Mouse (Mus musculus) layer of hippocampus, postnatal 14 days (tissue): ENCODE measurements at regions not wholly inside any gene's neighbourhood (a gene's known extent, or its start where the extent isn't known, plus 50 kb on each side); places are given as distances from the start of the nearest gene placed in this dataset.

Source experiments
- DNase-seq, 2 experiments: peaks; one replicate each; pipeline ENCODE4 v3.0.0; 2021 to 2022; ENCODE audit warnings: low spot score in 2 of 2, mixed read lengths in 1 of 2

GRCm38 (mm10) chr16:95820013-95820412 is 118.1 kb downstream of the Ets2 start:
- no peak for DNase-seq

GRCm38 (mm10) chr16:95815966-95816365 is 114.1 kb downstream of the Ets2 start:
- DNase-seq, result no peak

GRCm38 (mm10) chr16:95815206-95815731 is 113.4 kb downstream of the Ets2 start:
- no peak for DNase-seq

GRCm38 (mm10) chr16:95814513-95815118 is 112.7 kb downstream of the Ets2 start:
- DNase-seq, result peak; percentile 28 to 44

GRCm38 (mm10) chr16:95811092-95811491 is 109.2 kb downstream of the Ets2 start:
- no peak for DNase-seq

GRCm38 (mm10) chr16:95809127-95809876 is 107.4 kb downstream of the Ets2 start:
- no peak for DNase-seq

- DNase-seq, result no peak
These were observed 104.6 kb downstream of the Ets2 start for GRCm38 (mm10) chr16:95806510-95806909.

- DNase-seq, result no peak
These were observed 102.3 kb downstream of the Ets2 start for GRCm38 (mm10) chr16:95804199-95804598.

GRCm38 (mm10) chr16:95802641-95803040 is 100.8 kb downstream of the Ets2 start:
- DNase-seq, result no peak

- DNase-seq, result no peak
These were observed 100.3 kb downstream of the Ets2 start for GRCm38 (mm10) chr16:95802207-95802606.

- no peak for DNase-seq
These were observed 99.1 kb downstream of the Ets2 start for GRCm38 (mm10) chr16:95800911-95801442.

GRCm38 (mm10) chr16:95798582-95798981 is 96.7 kb downstream of the Ets2 start:
- no peak for DNase-seq

GRCm38 (mm10) chr16:95798099-95798498 is 96.2 kb downstream of the Ets2 start:
- no peak for DNase-seq

GRCm38 (mm10) chr16:95797141-95797540 is 95.3 kb downstream of the Ets2 start:
- no peak for DNase-seq

GRCm38 (mm10) chr16:95794876-95795275 is 93.0 kb downstream of the Ets2 start:
- DNase-seq, result no peak

GRCm38 (mm10) chr16:95794281-95794727 is 92.4 kb downstream of the Ets2 start:
- no peak for DNase-seq

GRCm38 (mm10) chr16:95790691-95791090 is 88.8 kb downstream of the Ets2 start:
- DNase-seq, result no peak

- DNase-seq, result no peak
These were observed 87.7 kb downstream of the Ets2 start for GRCm38 (mm10) chr16:95789548-95789947.

GRCm38 (mm10) chr16:95781681-95782080 is 79.8 kb downstream of the Ets2 start:
- no peak for DNase-seq

- no peak for DNase-seq
These were observed 78.6 kb downstream of the Ets2 start for GRCm38 (mm10) chr16:95780431-95780830.

- DNase-seq, result no peak
These were observed 77.2 kb downstream of the Ets2 start for GRCm38 (mm10) chr16:95778845-95779722.
